Mouse (Mus musculus) hindbrain, embryonic 16.5 days (tissue): Measurements from ENCODE around the gene Lrrc49. TPM values are rescaled to one million over a fixed set of nuclear protein-coding genes. Genes with fewer than 3 reads are reported as not detected.

Experiments used
- ATAC-seq: fragments of 200-750 bp; cut with Nextera tagmentation; 2 replicates; pipeline ENCODE4 v1.8.0; 2017; ENCODE audit warnings: moderate TSS enrichment, moderate library complexity
- H3K27ac ChIP-seq: fragments of 300-500 bp; sonication (generic); 2 replicates; pipeline ENCODE4 v1.5.1; 2014; ENCODE audit warnings: low read depth, mild to moderate bottlenecking, control low read depth, low read length, moderate library complexity
- H3K27me3 ChIP-seq: fragments of 300-500 bp; sonication (generic); replicated peaks from 2 replicates; pipeline ENCODE4 v1.6.1; 2014; ENCODE audit warnings: low read length; ENCODE audit not compliant: control insufficient read depth, insufficient read depth
- H3K36me3 ChIP-seq: fragments of 300-500 bp; sonication (generic); 2 replicates; pipeline ENCODE4 v1.6.1; 2014; ENCODE audit warnings: mild to moderate bottlenecking, low read length, moderate library complexity, mixed read lengths; ENCODE audit not compliant: control insufficient read depth, insufficient read depth
- H3K4me1 ChIP-seq: fragments of 300-500 bp; sonication (generic); 2 replicates; pipeline ENCODE4 v1.6.1; 2014; ENCODE audit warnings: low read depth, low read length; ENCODE audit not compliant: control insufficient read depth, insufficient read depth
- H3K4me2 ChIP-seq: fragments of 300-500 bp; sonication (generic); 2 replicates; pipeline ENCODE4 v1.6.1; 2014; ENCODE audit warnings: mild to moderate bottlenecking, low read length, control low read depth, moderate library complexity
- H3K4me3 ChIP-seq: fragments of 300-500 bp; sonication (generic); 2 replicates; pipeline ENCODE4 v1.5.1; 2014; ENCODE audit warnings: mild to moderate bottlenecking, low read length, control low read depth, moderate library complexity
- H3K9ac ChIP-seq: fragments of 300-500 bp; sonication (generic); 2 replicates; pipeline ENCODE4 v1.6.1; 2014; ENCODE audit warnings: low read depth, mild to moderate bottlenecking, control low read depth, low read length, moderate library complexity
- H3K9me3 ChIP-seq: fragments of 300-500 bp; sonication (generic); 2 replicates; pipeline ENCODE4 v1.6.1; 2014; ENCODE audit warnings: mild to moderate bottlenecking, low read length, moderate library complexity; ENCODE audit not compliant: control insufficient read depth
- WGBS: fragments of 180-500 bp; shearing (Covaris S2); extraction: QIAGEN DNeasy Blood & Tissue Kit; methylation state at CpG from one replicate; pipeline ENCODE4 v1.1.7; 2014; 5-methylcytosine and 5-hydroxymethylcytosine counted together
- polyA plus RNA-seq: library from polyadenylated mRNA; unstranded; fragments of >200 nt; fragmentation: Nextera tagmentation; extraction: Ambion mirVana; gene quantifications from 2 replicates; pipeline ENCODE4 v1.2.1, GENCODE M21; 2015

Lrrc49 gene
- polyA plus RNA-seq, 1 experiment from 2014 or later: 81.4 TPM

DNA sequence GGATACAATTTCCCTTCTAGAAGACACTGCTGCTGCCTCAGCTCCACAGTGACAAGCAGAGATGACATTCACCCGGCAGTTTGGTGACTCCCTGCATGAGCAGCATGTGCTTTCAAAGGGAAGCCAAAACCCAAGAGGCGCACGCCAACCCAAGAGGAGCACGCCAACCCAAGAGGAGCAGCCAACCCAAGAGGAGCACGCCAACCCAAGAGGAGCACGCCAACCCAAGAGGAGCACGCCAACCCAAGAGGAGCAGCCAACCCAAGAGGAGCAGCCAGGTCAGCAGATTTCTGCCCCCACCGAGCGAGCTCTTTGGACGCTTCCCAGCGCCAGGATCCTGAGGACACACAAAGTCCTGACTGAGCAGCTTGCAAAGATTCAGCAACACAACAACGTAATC, 23.6 kb downstream of the Lrrc49 start:
- no peak for ATAC-seq
- H3K36me3 ChIP-seq: peaks cover 15% of the 10 kb centered on the region
- no peak overlapping the region for H3K4me2 ChIP-seq
- no peaks in the 10 kb centered on the region for H3K4me1 ChIP-seq
- H3K9ac ChIP-seq: no peak overlapping the region
- WGBS: 91% methylated on average over 12 of the region's 12 CpGs
- H3K4me3 ChIP-seq: no peak overlapping the region
- no peaks in the 10 kb centered on the region for H3K27me3 ChIP-seq
- H3K9me3 ChIP-seq: no peaks in the 10 kb centered on the region
- H3K27ac ChIP-seq: no peak overlapping the region

DNA sequence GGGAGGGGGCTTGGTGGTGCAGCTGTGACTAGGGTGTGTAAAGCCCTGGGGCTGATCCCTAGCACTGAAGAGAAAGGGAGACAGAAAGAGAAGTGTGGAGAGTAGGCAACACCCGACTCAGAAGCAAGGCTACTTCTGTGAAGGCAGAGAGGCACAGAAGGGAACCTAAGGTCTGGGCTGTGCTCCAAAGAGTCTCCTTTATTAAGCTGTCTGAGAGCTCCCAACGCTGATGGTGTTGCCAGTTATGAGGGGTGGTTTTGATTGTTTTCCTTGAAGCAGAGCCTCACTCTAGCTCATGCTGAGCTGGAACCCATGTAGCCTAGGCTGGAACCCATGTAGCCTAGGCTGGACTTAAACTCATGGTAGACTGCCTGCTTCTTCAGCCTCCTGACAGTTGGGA, 25.0 kb downstream of the Lrrc49 start:
- 67% methylated on average over 2 of the region's 2 CpGs for WGBS

DNA sequence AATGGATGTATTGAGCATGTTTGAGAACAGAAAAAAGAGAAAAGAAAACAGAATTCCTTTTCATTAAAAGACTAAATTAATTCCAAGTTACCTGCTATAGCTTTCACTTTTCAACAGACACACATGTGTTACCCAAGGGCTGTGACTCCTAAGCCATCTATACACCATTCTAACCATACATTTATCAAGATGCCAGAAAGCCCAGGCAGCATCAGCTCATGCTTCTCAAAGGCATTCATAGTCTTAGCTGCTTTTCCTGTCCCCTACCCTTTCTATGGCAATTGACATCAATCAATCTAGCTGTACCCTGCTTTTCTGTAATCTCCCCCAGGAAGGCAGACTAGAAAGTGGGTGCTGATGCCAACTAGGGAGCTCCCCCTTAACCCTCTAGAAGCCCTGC, 34.4 kb downstream of the Lrrc49 start:
- Histone ChIP-seq H3K4me3 (no peak overlapping the region), H3K27me3 (no peaks in the 10 kb centered on the region), H3K36me3 (no peaks in the 10 kb centered on the region), H3K9ac (no peak overlapping the region), H3K9me3 (no peaks in the 10 kb centered on the region), H3K27ac (no peak overlapping the region), H3K4me1 (peaks cover 19% of the 10 kb centered on the region), H3K4me2 (no peak overlapping the region)
- no peak for ATAC-seq

More for the DNA sequence above, 25.0 kb downstream of the Lrrc49 start:
- no peaks in the 10 kb centered on the region for H3K27me3 ChIP-seq
- no peak overlapping the region for H3K9ac ChIP-seq
- no peaks in the 10 kb centered on the region for H3K4me1 ChIP-seq
- H3K4me3 ChIP-seq: no peak overlapping the region
- H3K36me3 ChIP-seq: peaks cover 7% of the 10 kb centered on the region
- H3K27ac ChIP-seq: no peak overlapping the region
- H3K9me3 ChIP-seq: no peaks in the 10 kb centered on the region
- ATAC-seq: no peak
- no peak overlapping the region for H3K4me2 ChIP-seq

DNA sequence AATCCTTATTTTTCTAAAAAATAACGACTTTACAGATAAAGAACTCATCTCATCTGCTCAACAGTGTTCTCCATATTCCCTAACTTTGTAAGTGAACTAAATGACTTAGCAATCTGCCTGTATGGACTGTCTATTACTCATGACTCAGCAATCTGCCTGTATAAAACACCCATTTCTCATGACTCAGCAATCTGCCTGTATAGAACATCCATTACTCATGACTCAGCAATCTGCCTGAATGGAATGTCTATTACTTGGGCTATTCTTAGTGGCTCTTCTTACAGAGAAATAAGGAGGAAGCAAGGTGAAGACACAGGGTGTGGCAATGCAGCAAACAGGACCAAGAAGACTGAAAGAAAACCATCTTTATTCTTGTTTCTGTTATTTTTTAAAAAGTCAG, 34.8 kb downstream of the Lrrc49 start:
- Histone ChIP-seq H3K27me3 (no peaks in the 10 kb centered on the region), H3K27ac (no peak overlapping the region), H3K9me3 (no peaks in the 10 kb centered on the region), H3K4me3 (no peak overlapping the region), H3K36me3 (no peaks in the 10 kb centered on the region), H3K4me2 (no peak overlapping the region), H3K4me1 (peaks cover 23% of the 10 kb centered on the region), H3K9ac (no peak overlapping the region)
- no peak for ATAC-seq
- 88% methylated on average over 1 of the region's 1 CpGs for WGBS

DNA sequence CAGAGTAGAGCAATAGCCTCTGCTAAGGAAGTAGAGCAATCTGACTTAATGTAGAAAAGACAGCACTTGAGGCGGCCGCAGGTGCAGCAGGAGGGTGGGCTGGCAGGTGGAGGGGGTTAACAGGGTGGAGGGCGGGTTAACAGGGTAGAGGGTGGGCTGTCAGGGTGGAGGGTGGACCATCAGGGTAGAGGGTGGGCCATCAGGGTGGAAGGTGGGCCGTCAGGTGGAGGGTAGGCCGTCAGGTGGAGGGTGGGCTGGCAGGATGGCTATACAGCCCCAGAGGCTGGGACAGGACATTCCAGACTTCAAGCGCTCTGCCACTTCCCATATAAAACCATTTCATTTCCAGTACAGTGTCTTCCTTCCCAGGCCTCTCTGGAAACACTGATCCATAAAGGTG, 37.7 kb downstream of the Lrrc49 start:
- Histone ChIP-seq H3K4me3 (no peak overlapping the region), H3K9me3 (no peaks in the 10 kb centered on the region), H3K4me1 (peaks cover 30% of the 10 kb centered on the region), H3K4me2 (no peak overlapping the region), H3K27ac (peak overlapping the region; percentile 72), H3K27me3 (no peaks in the 10 kb centered on the region), H3K36me3 (no peaks in the 10 kb centered on the region), H3K9ac (peak overlapping the region; percentile 47; the same call in 1 of the 2 replicates)
- ATAC-seq: 0 out of 2 replicates have a peak, but pooled peaks have one; percentile 60
- WGBS: 70% methylated on average over 6 of the region's 6 CpGs

DNA sequence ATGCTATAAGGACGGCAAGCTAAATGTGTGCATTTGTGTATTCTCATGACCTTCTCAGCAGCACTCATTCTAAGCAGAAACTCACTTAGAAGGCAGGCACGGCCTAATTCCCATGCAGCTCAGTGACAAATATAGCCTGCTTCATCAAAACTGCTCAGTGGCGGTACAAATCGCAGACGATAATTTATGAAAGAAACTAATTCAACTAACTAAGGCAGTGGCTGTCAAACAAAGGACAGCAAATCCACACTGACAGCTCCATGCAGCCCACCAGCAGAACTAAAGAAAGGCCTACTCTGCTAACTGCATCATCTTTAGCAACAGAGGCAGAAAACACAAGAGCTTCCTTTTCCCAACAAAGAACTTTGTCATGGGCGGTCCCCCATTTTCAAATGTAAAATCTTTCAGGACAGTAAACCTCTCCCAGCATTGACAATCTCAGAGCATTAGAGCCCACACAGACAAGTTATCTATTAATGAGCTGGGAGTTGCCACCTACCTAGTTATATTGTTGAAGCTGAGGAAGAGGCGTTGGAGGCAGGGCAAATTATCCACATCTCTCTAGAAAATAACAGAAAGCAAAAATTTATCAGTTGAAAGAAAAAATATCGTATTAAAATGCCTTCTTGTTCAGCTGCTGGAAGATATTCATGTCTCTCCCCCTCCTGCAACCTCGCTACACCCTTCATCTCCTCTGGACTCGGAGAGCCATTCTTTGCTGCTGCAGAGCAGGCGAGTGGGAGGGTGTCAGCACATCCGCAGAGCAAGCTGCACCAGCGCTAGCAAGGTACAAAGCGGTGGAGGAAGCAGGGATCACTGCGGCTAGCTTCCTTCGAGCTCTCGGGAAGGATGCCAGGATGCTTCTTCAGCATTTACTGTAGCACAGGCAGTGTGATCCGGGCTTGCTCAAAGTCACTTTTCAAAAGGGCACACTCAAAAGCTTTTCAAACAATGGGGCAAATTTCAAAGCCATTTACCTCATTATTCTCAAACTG, 38.7 kb downstream of the Lrrc49 start:
- H3K4me1 ChIP-seq: peaks cover 30% of the 10 kb centered on the region
- no peaks in the 10 kb centered on the region for H3K27me3 ChIP-seq
- H3K9ac ChIP-seq: peak overlapping the region; percentile 63
- H3K4me3 ChIP-seq: peak overlapping the region; percentile 29
- H3K27ac ChIP-seq: peak overlapping the region; percentile 78
- 13% methylated on average over 18 of the region's 18 CpGs for WGBS
- peak; percentile 86 for ATAC-seq
- H3K4me2 ChIP-seq: peak overlapping the region; percentile 51
- peaks cover 2% of the 10 kb centered on the region; the same call in 1 of the 2 replicates for H3K36me3 ChIP-seq
- H3K9me3 ChIP-seq: no peaks in the 10 kb centered on the region

DNA sequence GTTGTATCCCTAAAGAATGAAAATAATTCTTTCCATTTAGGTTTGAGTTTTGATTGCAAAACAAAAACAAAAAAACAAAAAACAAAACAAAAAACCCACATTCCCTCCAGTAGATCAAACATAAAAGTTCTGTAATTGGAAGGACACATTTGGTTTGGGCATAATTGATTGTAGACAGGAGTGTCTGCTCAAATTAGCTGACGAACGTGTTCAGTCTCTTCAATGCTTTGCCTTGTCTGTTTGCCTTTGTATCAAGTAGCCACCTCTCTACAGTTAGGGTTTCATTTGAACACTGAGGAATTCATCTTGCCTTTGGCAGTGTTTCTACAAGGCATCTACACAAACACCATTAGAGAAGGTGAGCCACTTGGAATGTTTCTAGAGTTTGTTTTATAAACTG, 54.4 kb downstream of the Lrrc49 start:
- Histone ChIP-seq H3K4me2 (no peak overlapping the region), H3K36me3 (no peaks in the 10 kb centered on the region), H3K4me3 (no peak overlapping the region), H3K27ac (no peak overlapping the region), H3K4me1 (no peaks in the 10 kb centered on the region), H3K9ac (no peak overlapping the region), H3K27me3 (no peaks in the 10 kb centered on the region), H3K9me3 (no peaks in the 10 kb centered on the region)
- 73% methylated on average over 2 of the region's 2 CpGs for WGBS
- no peak for ATAC-seq

DNA sequence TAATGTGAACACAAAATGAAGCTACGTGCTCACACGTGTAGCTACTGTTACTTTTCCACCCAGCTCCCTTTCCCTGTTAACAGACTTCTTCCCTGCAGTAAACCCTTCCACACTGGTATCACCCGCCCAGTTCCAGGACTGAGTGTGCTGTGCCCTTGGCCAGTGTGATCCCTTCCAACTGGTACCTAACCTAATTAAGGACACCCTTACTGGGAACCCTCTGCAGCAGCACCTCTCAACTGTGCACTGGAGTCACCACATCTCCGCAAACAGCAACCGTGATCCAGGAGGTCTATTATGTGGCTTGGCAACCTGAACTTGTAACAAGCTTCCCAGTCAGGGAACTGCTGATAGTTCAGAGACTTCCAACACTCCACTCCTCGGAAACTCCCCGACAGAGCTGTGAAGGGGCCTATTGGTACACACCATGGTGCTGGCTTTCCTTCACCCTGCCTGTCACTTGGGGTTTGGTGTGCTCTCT, 61.6 kb downstream of the Lrrc49 start:
- peak overlapping the region; percentile 55 for H3K27ac ChIP-seq
- H3K4me3 ChIP-seq: no peak overlapping the region
- H3K27me3 ChIP-seq: no peaks in the 10 kb centered on the region
- no peaks in the 10 kb centered on the region for H3K36me3 ChIP-seq
- no peak overlapping the region for H3K4me2 ChIP-seq
- no peaks in the 10 kb centered on the region for H3K9me3 ChIP-seq
- ATAC-seq: peak; percentile 57
- peaks cover 9% of the 10 kb centered on the region for H3K4me1 ChIP-seq
- H3K9ac ChIP-seq: no peak overlapping the region
- 50% methylated on average over 7 of the region's 7 CpGs for WGBS

DNA sequence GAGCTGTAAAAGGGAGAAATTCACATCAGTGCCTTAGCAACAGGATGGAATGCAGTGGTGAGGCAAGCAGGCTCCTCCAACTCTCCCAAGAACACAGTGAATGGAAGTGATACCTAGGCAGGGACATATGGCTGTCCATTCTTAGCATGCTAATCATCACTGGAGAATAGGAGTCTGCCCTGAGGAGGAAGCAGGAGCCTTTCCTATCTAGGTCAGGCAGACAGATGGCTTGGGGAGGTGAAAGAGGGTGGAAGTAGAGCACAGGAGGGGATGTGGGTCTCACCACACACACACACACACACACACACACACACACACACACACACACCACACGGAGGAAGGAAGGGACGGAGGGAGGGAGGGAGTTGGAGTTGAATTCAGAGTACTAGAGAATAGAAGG, 62.1 kb downstream of the Lrrc49 start:
- ATAC-seq: peak; percentile 63
- Histone ChIP-seq H3K27ac (peak overlapping the region; percentile 55), H3K9ac (no peak overlapping the region), H3K4me1 (peaks cover 9% of the 10 kb centered on the region), H3K9me3 (no peaks in the 10 kb centered on the region), H3K27me3 (no peaks in the 10 kb centered on the region), H3K36me3 (no peaks in the 10 kb centered on the region), H3K4me3 (no peak overlapping the region), H3K4me2 (no peak overlapping the region)
- 37% methylated on average over 2 of the region's 2 CpGs for WGBS
